Mouse (Mus musculus) B cell, adult 2 months (primary cell): ENCODE data around the gene Pkp2.

Experiments used
- DNase-seq, 2 experiments: peaks; one replicate each; pipeline ENCODE4 v3.0.0; 2022

Gene Pkp2

DNA sequence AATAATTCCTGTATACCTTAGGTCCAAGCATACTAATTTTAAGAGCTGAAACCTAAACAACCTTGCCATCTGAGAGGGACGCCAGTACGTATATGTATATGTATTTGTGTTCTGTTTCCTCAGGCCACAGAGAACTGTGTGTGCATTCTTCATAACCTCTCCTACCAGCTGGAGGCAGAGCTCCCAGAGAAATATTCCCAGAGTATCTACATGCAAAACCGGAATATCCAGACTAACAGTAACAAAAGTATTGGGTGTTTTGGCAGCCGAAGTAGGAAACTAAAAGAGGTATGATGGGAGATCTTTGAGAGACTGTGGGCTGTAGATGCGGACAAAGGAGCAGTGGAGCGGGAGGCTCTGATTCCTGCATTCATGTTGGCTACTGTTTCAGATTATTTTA lies 48.4 kb downstream of the Pkp2 start:
- no peak for DNase-seq

- no peak for DNase-seq
Observed at GRCm38 (mm10) chr16:16262436-16262835, 49.3 kb downstream of the Pkp2 start.

GRCm38 (mm10) chr16:16272978-16273377 lies 59.9 kb downstream of the Pkp2 start:
- DNase-seq, result no peak

- DNase-seq, result no peak
Observed at GRCm38 (mm10) chr16:16273752-16274151, 60.6 kb downstream of the Pkp2 start.

GRCm38 (mm10) chr16:16302369-16303137 lies 89.4 kb downstream of the Pkp2 start, which contains the start of gene Yars2:
Yars2 (plus strand) TSS chr16:16302965.
- peak; percentile 85 to 86 for DNase-seq

DNA sequence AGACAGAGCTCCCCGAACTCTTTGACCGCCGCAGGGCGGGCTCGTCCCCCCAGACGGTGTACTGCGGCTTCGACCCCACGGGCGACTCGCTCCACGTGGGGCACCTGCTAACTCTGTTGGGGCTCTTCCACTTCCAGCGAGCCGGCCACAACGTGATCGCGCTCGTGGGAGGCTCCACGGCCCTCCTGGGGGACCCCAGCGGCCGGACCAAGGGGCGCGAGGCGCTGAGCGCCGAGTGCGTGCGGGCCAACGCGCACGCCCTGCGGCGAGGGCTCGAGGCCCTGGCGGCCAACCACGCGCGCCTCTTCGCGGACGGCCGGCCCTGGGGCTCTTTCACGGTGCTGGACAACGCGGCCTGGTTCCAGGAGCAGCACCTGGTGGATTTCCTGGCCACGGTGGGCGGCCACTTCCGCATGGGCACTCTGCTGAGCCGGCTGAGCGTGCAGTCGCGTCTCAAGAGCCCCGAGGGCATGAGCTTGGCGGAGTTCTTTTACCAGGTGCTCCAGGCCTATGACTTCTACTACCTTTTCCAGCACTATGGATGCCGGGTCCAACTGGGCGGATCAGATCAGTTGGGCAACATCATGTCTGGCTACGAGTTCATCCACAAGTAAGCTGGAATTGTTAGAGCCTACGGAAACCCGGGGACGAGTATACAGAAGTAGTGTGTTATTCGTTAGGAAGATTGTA lies 90.2 kb downstream of the Pkp2 start:
- DNase-seq, result peak; percentile 58 to 60

DNA sequence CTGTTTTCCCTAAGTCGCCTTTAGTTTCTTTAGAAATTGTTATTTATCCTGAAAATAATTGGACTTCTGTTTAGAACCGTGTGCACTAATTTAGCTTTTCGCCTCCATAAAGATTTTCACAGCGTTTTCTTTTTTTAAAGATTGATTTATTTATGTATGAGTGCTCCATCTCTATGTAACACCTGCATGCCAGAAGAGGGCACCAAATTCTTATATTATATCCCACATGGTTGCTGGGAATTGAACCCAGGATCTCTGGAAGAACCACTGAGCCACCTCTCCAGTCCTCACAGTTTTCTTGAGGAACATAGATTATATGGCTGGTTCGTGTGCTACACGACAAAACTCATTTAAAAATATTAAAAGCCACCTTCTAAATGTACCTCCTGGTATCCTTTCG lies 90.8 kb downstream of the Pkp2 start:
- DNase-seq, result peak in 1 of 2 experiments; percentile 5

- no peak for DNase-seq
Observed at GRCm38 (mm10) chr16:16311319-16311718, 98.2 kb downstream of the Pkp2 start.
